Mouse (Mus musculus) megakaryocyte, adult 5-6 weeks (primary cell): ENCODE results near the gene Senp7. TPM values are rescaled to one million over a fixed set of nuclear protein-coding genes. Genes with fewer than 3 reads are reported as not detected.
A peak's percentile ranks its signal among the peaks of the same experiment; 100 is the strongest.
"Not testable (repeated sequence)": the region's sequence is repeated elsewhere in the genome, so short reads cannot be mapped to it uniquely, and the experiment has no call there.

Experiments used
- ATAC-seq: 2 replicates; pipeline ENCODE4 v1.8.0; 2016; ENCODE audit warnings: mild to moderate bottlenecking, inconsistent platforms; ENCODE audit not compliant: poor library complexity, severe bottlenecking
- total RNA-seq, 2 experiments: library from RNA; stranded (forward) in 1 of 2; stranded (reverse) in 1 of 2; fragments of 153-499, 151-499 nt in 1 of 2; fragments of 221-1000, 200-1000 nt in 1 of 2; gene quantifications; 2 replicates each; pipeline versions ENCODE4 v1.2.3 to v1.2.4; 2015 to 2017

Senp7 gene
- total RNA-seq, 2 experiments from 2014 or later = 31.5 to 33.0 TPM

GRCm38 (mm10) chr16:56064334-56064990 is 16.3 kb downstream of the Senp7 start:
- peak; percentile 86 for ATAC-seq

GRCm38 (mm10) chr16:56066113-56066512 is 18.0 kb downstream of the Senp7 start:
- ATAC-seq = no peak

DNA sequence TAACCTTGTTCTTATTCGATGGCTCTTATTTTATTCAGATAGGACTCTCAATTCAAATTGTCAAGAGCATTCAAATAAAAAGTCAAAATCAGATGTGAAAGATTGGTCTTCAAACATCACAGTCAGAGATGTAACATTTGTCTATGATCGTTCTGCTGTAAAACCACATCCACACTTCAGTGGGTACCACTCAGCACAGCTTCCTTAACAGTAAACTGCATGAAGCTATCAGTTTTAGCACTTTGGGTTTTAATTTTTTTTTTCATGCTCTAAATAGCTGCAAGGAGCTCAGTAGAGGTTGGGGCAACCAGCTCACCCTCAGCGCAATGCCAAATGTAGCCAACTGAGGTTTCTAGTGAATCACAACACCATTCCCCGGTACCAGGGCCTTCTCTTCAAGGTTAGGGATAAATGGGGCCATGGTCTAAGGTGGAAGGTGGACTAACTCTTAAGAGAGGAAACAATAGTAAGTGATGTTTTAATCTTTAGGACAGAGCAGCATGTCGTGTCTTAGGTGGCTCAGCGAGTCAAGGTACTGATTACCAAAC is 20.5 kb downstream of the Senp7 start:
- ATAC-seq = no peak

DNA sequence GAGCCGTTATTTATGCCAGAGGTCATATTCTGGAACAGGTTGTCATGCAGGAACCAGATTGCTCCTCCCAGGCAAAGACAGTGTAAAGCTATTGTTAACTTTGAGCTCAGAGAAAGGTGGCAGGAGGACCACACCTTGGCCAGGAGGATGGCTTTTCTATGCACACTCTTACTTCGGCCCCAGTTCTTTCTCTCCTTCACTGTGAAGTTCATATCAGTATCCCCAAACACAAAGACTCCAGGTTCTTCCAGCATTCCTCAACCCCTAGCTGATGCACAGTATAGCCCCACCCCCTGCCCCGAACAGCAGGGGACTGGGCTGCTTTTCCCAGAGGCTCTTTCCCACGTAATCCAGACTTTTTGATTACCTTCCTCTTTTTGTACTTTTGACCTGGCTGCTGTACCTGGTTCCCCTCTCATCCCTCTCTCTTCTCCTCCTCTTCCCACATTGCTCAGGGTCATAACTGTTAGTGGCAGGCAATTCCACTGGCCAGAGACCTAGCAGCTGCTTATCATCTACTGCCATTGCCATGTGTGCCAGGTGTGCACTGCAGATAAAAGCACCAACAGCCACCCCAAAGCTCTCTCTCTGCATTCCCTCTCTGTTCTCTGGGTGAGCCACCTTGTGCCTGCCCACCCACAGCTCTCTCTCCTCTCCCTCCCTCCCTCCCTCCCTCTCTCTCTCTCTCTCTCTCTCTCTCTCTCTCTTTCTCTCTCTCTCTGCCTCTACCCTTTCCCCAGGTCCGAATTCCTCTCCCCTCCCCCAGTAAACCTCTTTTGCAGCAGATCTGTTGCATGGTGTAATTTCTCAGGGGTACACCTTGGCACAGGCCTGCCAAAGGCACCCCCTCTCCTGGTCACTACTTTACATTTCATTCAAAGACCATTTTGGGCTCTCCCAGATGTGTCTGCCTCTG is 23.4 kb downstream of the Senp7 start:
- ATAC-seq = no peak

DNA sequence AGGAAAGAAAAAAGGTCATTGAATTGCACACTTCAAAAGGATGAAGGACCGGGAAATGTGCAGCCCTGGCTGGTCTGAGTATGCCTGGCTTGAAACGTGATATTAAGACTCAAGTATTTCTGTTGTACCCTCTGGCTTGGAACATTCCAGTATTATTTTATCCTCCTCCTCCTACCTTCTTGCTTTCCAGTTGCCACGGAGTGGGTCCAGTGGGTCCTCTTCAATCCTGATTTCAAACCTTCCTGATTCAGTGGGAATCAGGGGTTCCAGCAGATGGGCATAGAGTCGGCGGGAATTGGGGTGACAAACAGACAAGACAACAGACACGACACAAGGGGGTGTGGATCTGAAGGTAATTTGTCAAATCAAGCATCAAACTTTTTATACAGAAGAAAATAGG is 24.4 kb downstream of the Senp7 start:
- no peak for ATAC-seq

GRCm38 (mm10) chr16:56073150-56073549 is 25.0 kb downstream of the Senp7 start:
- not testable (repeated sequence) for ATAC-seq

DNA sequence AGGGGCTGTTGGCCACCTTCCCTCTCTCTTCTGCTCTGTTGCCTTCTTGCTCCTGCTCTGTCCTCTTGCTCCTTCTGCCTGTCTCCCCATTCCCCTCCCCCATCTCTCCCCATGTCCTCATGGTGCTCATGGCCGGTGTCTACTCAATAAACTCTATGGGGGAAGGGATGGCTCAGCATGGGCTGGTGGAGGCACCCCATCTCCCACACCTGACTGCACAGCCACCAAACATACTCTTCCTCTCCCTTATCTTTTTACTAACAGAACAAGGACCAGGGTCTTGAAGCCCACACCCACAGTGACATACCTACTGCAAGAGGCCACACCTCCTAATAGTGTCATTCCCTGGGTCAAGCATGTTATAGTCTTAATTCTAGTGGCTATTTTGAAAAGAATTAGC is 26.0 kb downstream of the Senp7 start:
- no peak for ATAC-seq

GRCm38 (mm10) chr16:56074565-56074964 is 26.4 kb downstream of the Senp7 start:
- no peak for ATAC-seq

- ATAC-seq = peak; percentile 83
These were observed 27.3 kb downstream of the Senp7 start for GRCm38 (mm10) chr16:56075222-56076111.

DNA sequence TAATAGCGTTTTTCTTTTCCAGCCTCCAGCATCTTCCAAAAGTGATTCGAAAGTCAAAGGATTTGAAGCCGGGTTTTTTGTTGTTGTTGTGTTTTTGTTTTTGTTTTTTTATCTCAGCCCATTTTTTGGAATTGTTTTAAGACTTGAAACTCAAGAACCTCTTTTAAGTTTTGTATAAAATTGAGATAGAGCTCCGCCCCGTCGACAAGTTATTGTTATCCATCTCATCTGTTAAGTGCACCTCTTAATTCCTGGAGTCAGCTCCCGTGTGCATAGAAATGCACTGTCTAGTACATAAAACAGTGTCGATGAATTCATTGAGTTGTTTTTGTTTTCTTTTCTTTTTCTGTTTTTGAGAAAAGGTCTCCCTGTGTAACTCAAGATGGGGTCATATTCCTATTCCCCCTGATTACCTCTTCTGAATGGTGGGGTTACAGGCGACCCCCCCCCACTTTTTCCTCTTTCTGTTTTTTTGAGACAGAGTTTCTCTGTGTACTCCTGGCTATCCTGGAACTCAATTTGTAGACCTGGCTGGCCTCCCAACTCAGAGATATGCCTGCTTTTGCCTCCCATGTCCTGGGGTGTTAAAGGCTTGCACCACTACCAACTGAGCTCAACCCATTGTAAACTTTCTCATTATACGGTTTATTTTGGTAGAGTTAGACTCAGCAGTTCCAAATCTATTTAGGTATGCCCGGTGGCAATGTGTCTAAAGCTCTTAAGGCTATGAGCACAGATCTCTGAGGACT is 28.2 kb downstream of the Senp7 start:
- ATAC-seq = no peak

DNA sequence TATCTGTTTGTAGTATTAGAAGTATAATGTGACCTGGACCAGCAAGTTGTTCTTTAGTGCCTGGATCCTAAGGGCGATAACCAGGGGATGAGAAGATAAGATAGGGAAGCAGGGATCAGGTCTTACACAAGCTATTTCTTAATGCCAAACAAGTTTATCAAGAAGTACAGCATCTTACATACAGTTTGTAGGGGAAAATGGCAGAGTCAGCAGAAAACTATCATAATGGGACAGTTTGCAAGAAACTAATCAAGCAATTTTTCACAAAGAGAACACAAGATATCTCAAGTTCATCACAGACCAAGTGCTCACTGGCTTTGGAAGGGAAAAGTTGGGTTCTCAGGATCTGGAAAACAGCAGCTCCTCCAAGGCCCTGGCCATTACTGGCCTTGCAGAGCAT is 31.3 kb downstream of the Senp7 start:
- no peak for ATAC-seq

DNA sequence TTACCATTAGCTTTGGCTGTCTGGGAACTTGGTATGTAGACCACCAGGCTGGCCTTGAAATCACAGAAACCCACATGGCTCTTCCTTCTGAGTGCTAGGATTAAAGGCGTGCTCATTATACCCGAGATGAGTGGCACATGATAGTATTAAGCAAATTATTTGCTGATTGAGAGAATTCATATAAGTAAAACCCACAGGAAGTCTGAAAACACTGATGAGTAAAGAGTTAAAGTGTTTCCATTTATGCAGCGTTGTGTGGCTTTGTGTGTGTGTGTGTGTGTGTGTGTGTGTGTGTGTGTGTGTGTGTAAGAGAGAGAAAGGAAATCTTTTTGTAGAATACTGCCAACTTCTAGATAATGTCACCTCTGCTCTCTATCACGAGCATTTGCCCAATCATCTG is 33.6 kb downstream of the Senp7 start:
- no peak for ATAC-seq

DNA sequence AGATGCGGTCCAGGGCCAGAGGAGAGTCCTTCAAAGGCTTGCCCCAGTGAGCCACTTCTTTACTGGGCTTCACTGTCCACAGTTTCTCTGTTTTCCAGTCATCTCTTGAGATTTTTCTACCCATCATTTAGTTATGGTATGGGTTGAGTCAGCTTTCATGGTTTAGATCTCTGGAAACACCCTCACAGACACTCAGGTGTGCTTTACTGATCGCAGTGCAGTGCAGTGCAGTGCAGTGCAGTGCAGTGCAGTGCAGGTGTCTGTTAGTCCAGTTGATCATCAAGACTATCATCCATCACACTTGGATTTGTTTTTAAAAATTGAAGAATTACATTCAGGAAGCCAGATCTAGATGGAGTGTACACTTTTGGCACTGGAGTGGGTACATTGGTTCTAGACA is 38.2 kb downstream of the Senp7 start:
- no peak for ATAC-seq

- no peak for ATAC-seq
These were observed 42.2 kb downstream of the Senp7 start for GRCm38 (mm10) chr16:56090385-56090784.

GRCm38 (mm10) chr16:56096401-56097018 is 48.4 kb downstream of the Senp7 start:
- ATAC-seq = not testable (repeated sequence)

DNA sequence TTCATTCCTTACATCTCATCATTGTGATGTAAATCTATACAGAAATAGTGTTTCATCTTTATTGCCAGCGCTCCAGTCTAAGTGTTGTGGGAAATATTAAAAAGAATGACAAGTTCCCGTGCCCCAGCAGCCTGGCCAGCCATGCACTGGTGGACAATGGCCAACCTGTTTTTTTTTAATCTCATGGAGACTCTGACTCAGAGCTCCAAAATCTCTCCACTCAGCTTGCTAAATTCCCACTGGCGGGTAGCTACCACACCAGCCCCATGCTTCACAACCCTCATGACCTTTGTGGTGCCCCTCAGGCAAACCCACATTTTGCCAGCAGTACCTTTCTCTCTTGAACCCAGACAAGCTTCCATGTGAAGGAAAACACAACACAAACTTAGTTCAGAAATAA is 67.6 kb downstream of the Senp7 start:
- no peak for ATAC-seq

GRCm38 (mm10) chr16:56116155-56116554 is 68.0 kb downstream of the Senp7 start:
- ATAC-seq = no peak

GRCm38 (mm10) chr16:56117327-56118180 is 69.4 kb downstream of the Senp7 start:
- ATAC-seq = no peak

GRCm38 (mm10) chr16:56122517-56122916 is 74.4 kb downstream of the Senp7 start:
- no peak for ATAC-seq
